Mouse (Mus musculus): Measurements from ENCODE around the gene Pkdcc. TPM values are rescaled to one million over a fixed set of nuclear protein-coding genes. Genes with fewer than 3 reads are reported as not detected.
A peak's percentile ranks its signal among the peaks of the same experiment; 100 is the strongest.

The Pkdcc gene
- total RNA-seq, 2 experiments from 2014 or later, result 54.8 to 151 TPM

DNA sequence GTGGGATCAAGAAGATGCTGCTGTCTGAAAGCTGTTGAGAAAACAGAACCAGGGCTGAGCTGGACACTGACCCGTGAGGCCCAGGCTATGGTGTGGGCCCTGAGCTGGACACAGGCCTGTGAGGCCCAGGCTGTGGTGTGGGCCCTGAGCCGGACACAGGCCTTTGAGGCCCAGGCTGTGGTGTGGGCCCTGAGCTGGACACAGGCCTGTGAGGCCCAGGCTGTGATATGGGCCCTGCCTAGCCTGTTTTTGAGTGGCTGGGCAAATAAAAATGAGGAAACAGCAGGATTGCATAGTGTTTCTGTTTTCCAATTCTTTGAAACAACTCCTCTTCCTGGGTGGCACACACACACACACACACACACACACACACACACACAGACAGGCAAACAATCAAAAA, 2.7 kb upstream of the Pkdcc start:
- no peak for DNase-seq

DNA sequence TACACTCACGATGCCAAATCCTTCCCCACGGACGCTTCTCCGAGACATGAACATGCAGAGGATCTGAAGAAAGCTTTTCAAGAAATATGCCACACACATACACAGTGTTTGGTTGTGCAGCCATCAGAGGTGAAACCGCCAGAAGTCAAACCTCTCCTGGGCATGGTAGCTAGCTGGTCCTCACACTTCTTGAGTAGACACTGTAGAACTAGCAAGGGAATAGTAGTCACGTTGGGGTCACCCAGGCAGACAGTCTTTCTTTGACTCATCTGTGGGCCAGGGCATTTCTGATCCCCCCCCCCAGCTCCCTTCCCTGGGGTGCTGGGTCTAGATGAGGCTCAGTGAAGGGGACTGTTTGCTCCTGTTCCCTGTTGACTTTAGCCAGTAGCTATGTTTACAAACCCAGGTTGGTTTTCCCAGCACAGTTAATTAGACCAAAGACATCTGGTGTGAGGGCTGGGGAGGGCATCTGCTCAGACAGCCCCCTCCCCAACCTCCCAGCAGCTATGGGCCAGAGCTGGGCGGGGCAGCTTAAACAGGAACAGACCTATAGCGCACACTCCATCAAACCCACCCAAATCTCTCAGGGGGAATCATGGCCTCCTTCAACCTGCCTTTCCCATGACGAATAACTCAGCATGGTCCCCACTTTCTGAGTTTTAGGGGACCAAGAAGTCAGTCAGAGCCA, 1.7 kb upstream of the Pkdcc start:
- no peak for DNase-seq

DNA sequence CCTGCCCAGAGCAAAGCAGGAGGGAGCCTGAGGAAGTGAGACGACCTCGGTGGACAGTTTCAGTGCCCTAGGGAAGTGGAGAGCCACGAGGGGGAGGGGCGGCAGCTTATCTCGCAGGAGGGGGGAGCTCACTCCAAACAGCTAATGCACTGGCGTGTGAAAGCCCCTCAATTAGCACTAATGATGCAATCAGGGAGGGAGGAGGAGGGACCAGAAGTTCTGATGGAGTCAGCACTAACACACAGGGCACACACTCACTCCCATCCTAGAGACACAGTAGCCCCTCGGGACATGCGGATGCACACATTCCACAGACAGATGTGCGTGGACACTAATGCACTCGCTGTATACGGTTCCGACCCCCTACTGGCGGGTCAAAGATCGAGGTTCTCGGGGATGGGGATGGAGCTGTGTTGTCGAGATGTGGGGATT, 915 bp upstream of the Pkdcc start:
- peak; percentile 78 to 87 for DNase-seq

- DNase-seq, result peak; percentile 46 to 66
Measured at GRCm38 (mm10) chr17:83215529-83216244, 595 bp downstream of the Pkdcc start.

GRCm38 (mm10) chr17:83216251-83216919, 1.3 kb downstream of the Pkdcc start:
- no peak for DNase-seq

- DNase-seq, result no peak
Measured at GRCm38 (mm10) chr17:83218189-83218588, 3.1 kb downstream of the Pkdcc start.

GRCm38 (mm10) chr17:83218722-83219121, 3.6 kb downstream of the Pkdcc start:
- peak in 1 of 2 experiments; percentile 22 for DNase-seq

DNA sequence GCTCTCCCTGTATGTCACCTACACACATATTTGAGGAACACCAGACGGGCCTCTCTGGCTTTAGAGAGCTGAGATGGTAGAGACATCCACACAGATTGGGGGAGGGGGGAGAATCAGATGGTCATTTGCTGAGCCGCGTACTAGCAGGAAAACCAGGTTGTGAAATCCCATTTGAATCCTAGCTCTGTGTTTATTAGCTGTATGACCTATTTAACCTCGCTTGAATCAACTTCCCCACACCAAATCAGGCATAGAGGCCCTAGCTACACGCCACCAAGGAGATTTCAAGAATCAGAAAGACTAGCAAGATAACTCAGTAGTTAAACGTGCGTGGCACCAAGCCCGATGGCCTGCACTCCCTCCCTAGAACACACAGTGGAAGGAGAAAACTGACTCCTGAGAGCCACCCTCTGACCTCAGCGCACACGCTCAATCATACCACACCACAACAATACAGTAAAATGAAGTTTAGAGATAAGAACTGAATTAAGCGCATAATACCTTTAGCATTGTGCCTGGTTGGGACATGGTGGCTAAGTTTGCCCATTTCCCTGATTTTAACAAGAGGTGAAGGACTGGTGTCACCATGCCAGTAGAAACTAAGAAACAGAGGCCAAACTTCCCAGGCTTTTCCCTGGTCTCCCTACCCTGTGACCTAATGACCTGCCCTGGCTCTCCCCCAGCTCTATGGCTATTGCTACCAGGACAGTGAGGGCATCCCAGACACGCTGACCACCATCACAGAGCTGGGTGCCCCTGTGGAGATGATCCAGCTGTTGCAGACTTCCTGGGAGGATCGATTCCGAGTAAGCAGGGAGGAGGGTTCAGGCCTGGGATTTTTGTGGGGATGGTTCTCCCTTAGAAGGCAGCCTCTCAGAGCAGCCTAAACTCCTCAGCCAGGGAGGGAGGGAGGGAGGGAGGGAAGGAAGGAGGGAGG, 4.5 kb downstream of the Pkdcc start:
- peak in 1 of 2 experiments; percentile 54 for DNase-seq

GRCm38 (mm10) chr17:83220954-83221538, 6.0 kb downstream of the Pkdcc start:
- peak in 1 of 2 experiments; percentile 22 for DNase-seq

DNA sequence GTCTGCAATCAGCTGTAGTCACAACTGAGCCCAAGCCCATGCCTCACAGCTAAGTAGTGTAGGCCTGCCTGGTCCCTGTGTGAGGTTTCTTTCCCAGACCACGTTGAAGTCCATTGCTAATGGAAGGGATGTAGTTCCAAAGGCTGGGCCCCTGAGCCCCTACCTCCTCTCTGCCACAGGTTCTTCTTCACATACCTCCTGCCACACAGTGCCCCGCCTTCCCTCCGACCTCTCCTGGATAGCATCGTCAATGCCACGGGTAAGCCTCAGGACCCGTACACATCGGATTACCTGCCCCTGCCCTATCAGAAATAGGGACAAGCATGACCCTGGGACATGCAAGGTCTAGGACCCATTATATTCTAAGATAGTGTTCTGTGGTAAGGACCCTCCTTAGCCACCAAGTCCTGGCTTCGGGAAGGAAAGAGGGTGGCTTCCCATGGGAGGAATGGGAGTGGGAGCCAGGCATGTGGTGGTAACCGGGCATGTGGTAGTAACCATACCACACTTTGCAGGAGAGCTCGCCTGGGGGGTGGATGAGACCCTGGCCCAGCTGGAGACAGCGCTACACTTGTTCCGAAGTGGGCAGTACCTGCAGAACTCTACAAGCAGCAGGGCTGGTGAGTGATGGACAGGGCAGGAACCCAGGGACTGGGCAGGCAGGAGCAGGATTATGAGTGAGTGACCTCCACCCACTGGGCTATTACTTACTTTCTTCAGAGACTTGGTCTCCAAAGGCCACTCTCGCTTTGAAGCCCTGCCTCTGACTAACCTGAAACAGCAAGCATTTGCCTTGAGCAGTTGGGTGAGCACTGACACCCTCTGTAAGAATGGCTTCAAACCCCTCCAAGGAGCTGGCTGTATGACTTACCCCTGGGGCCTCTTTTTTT, 6.8 kb downstream of the Pkdcc start:
- peak; percentile 45 to 65 for DNase-seq

DNA sequence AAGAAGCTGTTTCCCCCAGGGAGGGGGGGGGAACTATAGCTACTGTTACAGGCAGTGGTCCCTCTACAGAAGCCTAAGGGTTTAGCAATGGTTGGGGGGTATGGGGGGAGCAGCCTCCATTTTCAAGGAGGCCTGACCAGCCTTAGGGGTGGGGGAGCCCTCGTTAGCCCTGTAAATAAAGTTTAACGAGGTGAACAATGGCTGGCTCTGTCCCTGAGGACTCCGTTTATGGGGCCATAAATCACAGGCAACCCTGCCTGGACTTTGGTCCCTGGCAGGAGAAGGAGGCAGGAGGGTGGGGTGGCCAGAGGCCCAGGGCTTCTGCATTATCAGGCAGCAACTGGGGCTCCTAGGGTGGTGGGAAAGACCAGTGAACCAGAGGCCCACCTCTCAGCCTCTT, 7.6 kb downstream of the Pkdcc start:
- peak; percentile 53 to 65 for DNase-seq

GRCm38 (mm10) chr17:83224451-83224971, 9.4 kb downstream of the Pkdcc start:
- peak in 1 of 2 experiments; percentile 36 for DNase-seq

DNA sequence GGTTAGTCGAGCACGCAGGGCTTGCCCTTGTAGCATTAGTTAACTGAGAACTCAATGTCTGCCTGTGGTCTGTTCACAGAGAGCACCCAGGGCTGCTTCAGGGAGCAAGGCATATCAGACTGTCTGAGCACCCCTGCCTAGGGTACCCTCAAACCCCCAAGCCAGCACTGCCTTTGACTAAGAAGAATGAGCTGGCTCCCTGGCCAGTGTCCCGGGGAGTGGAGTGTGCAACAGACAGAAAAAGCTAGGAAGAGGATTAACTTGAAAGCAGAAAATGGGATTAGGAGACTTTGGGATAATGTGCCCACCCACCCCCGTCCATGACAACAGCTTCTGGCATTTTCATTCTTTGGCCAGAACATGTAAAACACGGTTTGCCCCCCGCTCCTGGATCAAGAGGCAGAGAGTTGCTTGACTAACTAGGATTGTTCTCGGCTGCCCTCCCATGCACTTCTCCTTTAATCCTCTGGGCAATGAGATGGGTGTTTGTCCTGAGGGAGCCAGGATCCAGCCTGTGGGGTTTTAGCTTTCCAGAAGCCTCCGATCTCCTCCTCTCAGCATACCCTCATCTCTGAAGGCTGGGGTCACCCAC, 11.4 kb downstream of the Pkdcc start:
- no peak for DNase-seq

GRCm38 (mm10) chr17:83231357-83231756, 16.3 kb downstream of the Pkdcc start:
- no peak for DNase-seq

- DNase-seq, result no peak
Measured at GRCm38 (mm10) chr17:83235227-83235626, 20.1 kb downstream of the Pkdcc start.

DNA sequence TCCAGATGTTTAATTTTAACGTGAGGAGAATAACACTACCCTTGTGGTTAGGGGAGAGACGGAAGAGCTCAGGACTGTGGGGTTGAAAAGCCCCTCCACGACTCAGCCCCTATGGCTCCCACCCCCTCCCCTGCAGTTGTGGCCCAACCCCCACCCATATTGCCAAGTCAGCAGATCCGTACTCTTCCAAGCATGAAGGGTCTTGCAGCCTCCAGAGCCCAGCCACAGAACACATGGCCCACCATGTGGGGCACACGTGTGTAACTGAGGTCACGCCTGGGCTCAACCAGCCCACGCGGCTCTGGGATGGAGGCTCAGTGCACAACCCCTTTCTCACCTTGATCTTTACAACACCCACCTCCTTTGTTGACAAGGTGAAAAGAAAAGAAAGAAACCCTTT, 21.1 kb downstream of the Pkdcc start:
- no peak for DNase-seq

- DNase-seq, result no peak
Measured at GRCm38 (mm10) chr17:83238123-83239058, 23.3 kb downstream of the Pkdcc start.

DNA sequence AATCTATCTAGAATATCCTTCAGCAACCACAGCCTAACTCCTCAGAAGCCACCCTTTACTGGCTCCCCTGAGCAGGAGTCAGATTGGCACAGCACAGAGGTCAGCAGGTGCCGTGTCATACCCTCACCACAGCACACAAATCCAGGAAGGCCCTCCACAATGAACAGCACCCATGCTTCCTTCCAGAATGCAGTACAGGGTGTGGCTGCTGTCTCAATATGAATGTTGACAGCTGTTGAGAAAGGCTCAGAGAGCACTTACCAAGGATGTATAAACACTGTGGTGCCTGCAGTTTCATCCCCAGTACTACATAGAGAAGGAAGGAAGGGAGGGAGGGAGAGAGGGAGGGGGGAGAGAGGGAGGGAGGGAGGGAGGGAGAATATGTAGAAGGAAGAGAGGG, 29.4 kb downstream of the Pkdcc start:
- no peak for DNase-seq

DNA sequence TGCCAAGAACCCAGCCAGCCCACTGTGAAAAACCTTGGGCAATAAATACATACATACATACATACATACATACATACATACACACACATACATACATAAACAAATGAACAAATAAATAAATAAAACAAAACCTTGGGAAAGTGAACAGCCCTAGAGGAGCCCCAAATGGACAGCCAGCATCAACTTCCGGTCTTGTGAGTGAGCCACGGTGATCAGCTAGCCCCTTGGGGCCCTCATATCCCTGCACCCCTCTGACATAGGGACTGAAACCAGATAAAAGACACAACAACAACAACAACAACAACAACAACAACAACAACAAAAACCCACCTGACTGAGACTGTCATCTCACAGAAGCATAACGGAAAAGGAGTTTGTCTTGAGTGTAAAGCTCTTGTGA, 30.4 kb downstream of the Pkdcc start:
- no peak for DNase-seq
